Mouse (Mus musculus) kidney, postnatal 0 days (tissue): ENCODE measurements at regions not wholly inside any gene's neighbourhood (a gene's known extent, or its start where the extent isn't known, plus 50 kb on each side); places are given as distances from the start of the nearest gene placed in this dataset.

Source experiments
- ATAC-seq: fragments of 200-750 bp; cut with Nextera tagmentation; replicated peaks from 2 replicates; pipeline ENCODE4 v1.8.0; 2017; ENCODE audit warnings: low read depth, moderate number of reproducible peaks, moderate TSS enrichment, moderate library complexity; ENCODE audit not compliant: low FRiP score
- DNase-seq: peaks from one replicate; pipeline ENCODE4 v3.0.0-alpha.2; 2016; ENCODE audit warnings: low spot score
- H3K27ac ChIP-seq: fragments of 300-500 bp; sonication (generic); 2 replicates; pipeline ENCODE4 v1.5.1; 2014; ENCODE audit warnings: mild to moderate bottlenecking
- H3K27me3 ChIP-seq: fragments of 300-500 bp; sonication (generic); 2 replicates; pipeline ENCODE4 v1.6.1; 2014; ENCODE audit warnings: low read length, mixed read lengths; ENCODE audit not compliant: insufficient read depth
- H3K36me3 ChIP-seq: fragments of 300-500 bp; sonication (generic); 2 replicates; pipeline ENCODE4 v1.6.1; 2014; ENCODE audit warnings: low read length, mixed read lengths; ENCODE audit not compliant: insufficient read depth
- H3K4me1 ChIP-seq: fragments of 300-500 bp; sonication (generic); replicated peaks from 2 replicates; pipeline ENCODE4 v1.6.1; 2014; ENCODE audit warnings: antibody characterized with exemption, low read length, mixed read lengths; ENCODE audit not compliant: insufficient read depth
- H3K4me2 ChIP-seq: fragments of 300-500 bp; sonication (generic); 2 replicates; pipeline ENCODE4 v1.6.1; 2014; ENCODE audit warnings: mild to moderate bottlenecking, low read length, moderate library complexity, mixed read lengths
- H3K4me3 ChIP-seq: fragments of 300-500 bp; sonication (generic); replicated peaks from 2 replicates; pipeline ENCODE4 v1.5.1; 2014; ENCODE audit warnings: low read depth, low read length
- H3K9ac ChIP-seq: fragments of 300-500 bp; sonication (generic); 2 replicates; pipeline ENCODE4 v1.6.1; 2014; ENCODE audit warnings: low read depth, low read length
- H3K9me3 ChIP-seq: fragments of 300-500 bp; sonication (generic); replicated peaks from 2 replicates; pipeline ENCODE4 v1.6.1; 2016; ENCODE audit warnings: low read length, inconsistent platforms, mixed read lengths
- CTCF ChIP-seq: IDR thresholded peaks from 2 replicates; pipeline ENCODE4 v1.5.1; 2016; ENCODE audit warnings: antibody characterized with exemption, low read depth, mild to moderate bottlenecking, moderate library complexity
- WGBS: fragments of 180-500 bp; shearing (Covaris S2); extraction: QIAGEN DNeasy Blood & Tissue Kit; methylation state at CpG from one replicate; pipeline ENCODE4 v1.1.7; 2014; 5-methylcytosine and 5-hydroxymethylcytosine counted together

- H3K27me3 ChIP-seq, result no peaks in the 10 kb centered on the region
- H3K36me3 ChIP-seq, result no peaks in the 10 kb centered on the region
- no peak overlapping the region for H3K27ac ChIP-seq
- H3K4me1 ChIP-seq, result no peaks in the 10 kb centered on the region
- WGBS, result 79% methylated on average over 2 of the region's 2 CpGs
- no peak overlapping the region for H3K4me3 ChIP-seq
- no peak for DNase-seq
- no peak for TF ChIP-seq CTCF
- H3K9me3 ChIP-seq, result no peaks in the 10 kb centered on the region
- no peak for ATAC-seq
- H3K4me2 ChIP-seq, result no peak overlapping the region
- H3K9ac ChIP-seq, result no peak overlapping the region
Measured at GRCm38 (mm10) chr13:25664963-25665606, 394.8 kb upstream of the Nrsn1 start.

GRCm38 (mm10) chr13:25648430-25648786, 378.1 kb upstream of the Nrsn1 start:
- no peak overlapping the region for H3K27ac ChIP-seq
- no peak overlapping the region for H3K9ac ChIP-seq
- DNase-seq (no peak), ATAC-seq (no peak)
- H3K4me2 ChIP-seq, result no peak overlapping the region
- H3K4me3 ChIP-seq, result no peak overlapping the region
- no peaks in the 10 kb centered on the region for H3K4me1 ChIP-seq
- 90% methylated on average over 1 of the region's 1 CpGs for WGBS
- H3K27me3 ChIP-seq, result no peaks in the 10 kb centered on the region
- no peaks in the 10 kb centered on the region for H3K9me3 ChIP-seq
- no peak for TF ChIP-seq CTCF
- no peaks in the 10 kb centered on the region for H3K36me3 ChIP-seq

- Histone ChIP-seq H3K9me3 (no peaks in the 10 kb centered on the region), H3K4me2 (no peak overlapping the region)
- no peak for DNase-seq
Measured at GRCm38 (mm10) chr13:25647711-25648429, 377.6 kb upstream of the Nrsn1 start.

GRCm38 (mm10) chr13:25639522-25640291, 369.4 kb upstream of the Nrsn1 start:
- Histone ChIP-seq H3K27ac (peak overlapping the region; percentile 36; the same call in 1 of the 2 replicates), H3K9ac (no peak overlapping the region), H3K4me2 (no peak overlapping the region), H3K4me3 (no peak overlapping the region), H3K36me3 (no peaks in the 10 kb centered on the region), H3K4me1 (no peaks in the 10 kb centered on the region), H3K27me3 (no peaks in the 10 kb centered on the region), H3K9me3 (no peaks in the 10 kb centered on the region)
- DNase-seq, result peak; percentile 67
- no peak; the same call in 1 of the 2 replicates for ATAC-seq
- WGBS, result 16% methylated on average over 6 of the region's 6 CpGs
- no peak for TF ChIP-seq CTCF

More at GRCm38 (mm10) chr13:25647711-25648429, 377.6 kb upstream of the Nrsn1 start:
- Histone ChIP-seq H3K27ac (no peak overlapping the region), H3K27me3 (no peaks in the 10 kb centered on the region), H3K36me3 (no peaks in the 10 kb centered on the region), H3K9ac (no peak overlapping the region), H3K4me1 (no peaks in the 10 kb centered on the region), H3K4me3 (no peak overlapping the region)
- no peak for TF ChIP-seq CTCF
- no peak for ATAC-seq
- 33% methylated on average over 3 of the region's 3 CpGs for WGBS

- Histone ChIP-seq H3K4me1 (no peaks in the 10 kb centered on the region), H3K9ac (no peak overlapping the region), H3K27ac (no peak overlapping the region), H3K27me3 (no peaks in the 10 kb centered on the region), H3K4me2 (no peak overlapping the region), H3K4me3 (no peak overlapping the region), H3K9me3 (no peaks in the 10 kb centered on the region), H3K36me3 (no peaks in the 10 kb centered on the region)
- 63% methylated on average over 4 of the region's 4 CpGs for WGBS
- DNase-seq (no peak), ATAC-seq (no peak)
- TF ChIP-seq CTCF, result no peak
Measured at GRCm38 (mm10) chr13:25629466-25629865, 359.2 kb upstream of the Nrsn1 start.

- Histone ChIP-seq H3K27me3 (no peaks in the 10 kb centered on the region), H3K4me3 (no peak overlapping the region), H3K9me3 (no peaks in the 10 kb centered on the region), H3K36me3 (no peaks in the 10 kb centered on the region), H3K4me1 (no peaks in the 10 kb centered on the region), H3K27ac (no peak overlapping the region), H3K9ac (no peak overlapping the region), H3K4me2 (no peak overlapping the region)
- TF ChIP-seq CTCF, result no peak
- 44% methylated on average over 4 of the region's 4 CpGs for WGBS
- DNase-seq, result no peak
- ATAC-seq, result no peak
Measured at GRCm38 (mm10) chr13:25617578-25617977, 347.3 kb upstream of the Nrsn1 start.
